Mouse (Mus musculus) ES-Bruce4 (cell line): ENCODE data around the gene Rgs1.

Source experiments
- CTCF ChIP-seq: IDR thresholded peaks from one replicate; pipeline ENCODE4 v1.8.1; 2011; ENCODE audit warnings: low read depth, low read length
- EP300 ChIP-seq: IDR thresholded peaks from 2 replicates; pipeline ENCODE4 v1.6.1; 2011; ENCODE audit warnings: low read depth, low read length; ENCODE audit not compliant: insufficient read depth
- POLR2A ChIP-seq: IDR thresholded peaks from one replicate; pipeline ENCODE4 v1.8.1; 2011; ENCODE audit warnings: low read length; ENCODE audit not compliant: insufficient read depth

DNA sequence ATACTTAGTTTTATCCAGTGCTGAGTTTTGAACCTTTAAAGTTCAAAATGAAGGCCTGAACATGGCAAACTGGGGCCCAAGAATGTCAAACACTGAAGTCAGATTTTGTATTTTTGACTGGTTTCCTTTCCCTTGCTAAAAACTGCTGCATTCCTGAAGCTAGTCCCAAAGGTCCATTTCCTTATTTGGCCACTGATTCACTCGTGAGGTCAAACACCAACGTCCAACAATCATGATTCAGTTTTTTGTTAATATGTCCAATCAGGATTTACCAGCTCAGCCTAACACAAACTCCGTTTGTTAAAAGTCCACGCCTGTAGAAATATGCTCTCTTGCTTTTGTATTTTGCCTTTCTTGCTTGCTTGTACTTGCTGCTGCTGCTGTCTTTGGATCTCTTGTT is 31.0 kb upstream of the Rgs1 start:
- no peak for TF ChIP-seq CTCF
- TF ChIP-seq EP300 = no peak
- no peak for TF ChIP-seq POLR2A
